Mouse (Mus musculus) cortical plate, adult 2 months (tissue): ENCODE measurements around the gene Larp4.

Experiments used
- CTCF ChIP-seq: fragments of 200-500 bp; IDR thresholded peaks from 2 replicates; pipeline ENCODE4 v1.5.1; 2011; ENCODE audit warnings: mild to moderate bottlenecking, control low read depth, low read length; ENCODE audit not compliant: insufficient read depth; ENCODE audit errors: extremely low read depth
- POLR2A ChIP-seq: fragments of 200-500 bp; IDR thresholded peaks from 2 replicates; pipeline ENCODE4 v1.6.1; 2011; ENCODE audit warnings: mild to moderate bottlenecking, low read length, control low read depth; ENCODE audit not compliant: insufficient read depth; ENCODE audit errors: extremely low read depth

- no peak for TF ChIP-seq CTCF
- no peak for TF ChIP-seq POLR2A
Measured at GRCm38 (mm10) chr15:99970606-99971005, 741 bp downstream of the Larp4 start.
